Mouse (Mus musculus) embryonic fibroblast, embryonic 13.5 days (primary cell): Measurements from ENCODE around the gene Ptpn7. TPM values are rescaled to one million over a fixed set of nuclear protein-coding genes. Genes with fewer than 3 reads are reported as not detected.
A peak's percentile ranks its signal among the peaks of the same experiment; 100 is the strongest.

ENCODE experiments used
- H3K27ac ChIP-seq: 2 replicates; pipeline ENCODE4 v1.5.1; 2012; ENCODE audit warnings: low read length, control low read depth, inconsistent platforms; ENCODE audit not compliant: insufficient read depth
- H3K4me1 ChIP-seq: 2 replicates; pipeline ENCODE4 v1.6.1; 2011; ENCODE audit warnings: low read length; ENCODE audit not compliant: control insufficient read depth, insufficient read depth
- H3K4me3 ChIP-seq: 2 replicates; pipeline ENCODE4 v1.5.1; 2011; ENCODE audit warnings: mild to moderate bottlenecking, control low read depth, low read length; ENCODE audit not compliant: insufficient read depth
- CTCF ChIP-seq: IDR thresholded peaks from 2 replicates; pipeline ENCODE4 v1.5.1; 2011; ENCODE audit warnings: mild to moderate bottlenecking, control low read depth, low read length, moderate library complexity, borderline replicate concordance; ENCODE audit not compliant: insufficient read depth
- POLR2A ChIP-seq: IDR thresholded peaks from 2 replicates; pipeline ENCODE4 v1.6.1; 2011; ENCODE audit warnings: low read depth, mild to moderate bottlenecking, control low read depth, low read length, moderate library complexity
- polyA plus RNA-seq: library from polyadenylated mRNA; stranded (reverse); fragments of >200 nt; gene quantifications from 2 replicates; pipeline ENCODE4 v1.2.4, GENCODE M21; 2011; ENCODE audit warnings: low read depth; ENCODE audit not compliant: missing spikeins, insufficient read length

The Ptpn7 gene
- polyA plus RNA-seq, 1 experiment = 0.79 TPM

DNA sequence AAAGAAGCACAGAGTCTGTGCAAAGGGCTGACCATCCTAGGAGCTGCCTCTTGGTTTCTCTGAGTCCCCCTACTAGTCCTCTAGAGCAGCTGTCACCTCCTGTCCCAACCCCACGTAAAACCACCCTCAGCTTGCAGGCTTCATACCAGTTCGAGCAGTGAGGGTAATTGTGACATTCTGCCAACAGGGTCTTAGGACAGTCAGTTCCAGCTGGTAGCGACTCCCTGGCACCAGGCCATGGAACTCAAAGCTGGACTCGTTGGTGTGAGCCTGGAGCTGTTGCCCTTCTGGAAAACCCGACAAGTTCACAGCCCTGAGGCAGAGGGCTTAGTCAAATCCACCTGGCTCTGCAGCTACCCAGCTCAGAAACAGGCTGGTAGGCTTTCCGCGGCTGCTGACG lies 6.5 kb upstream of the Ptpn7 start:
- peaks cover 5% of the 10 kb centered on the region for H3K4me1 ChIP-seq
- TF ChIP-seq CTCF (no peak), POLR2A (no peak)
- peak overlapping the region; percentile 45; the same call in 1 of the 2 replicates for H3K27ac ChIP-seq
- H3K4me3 ChIP-seq = no peak overlapping the region

DNA sequence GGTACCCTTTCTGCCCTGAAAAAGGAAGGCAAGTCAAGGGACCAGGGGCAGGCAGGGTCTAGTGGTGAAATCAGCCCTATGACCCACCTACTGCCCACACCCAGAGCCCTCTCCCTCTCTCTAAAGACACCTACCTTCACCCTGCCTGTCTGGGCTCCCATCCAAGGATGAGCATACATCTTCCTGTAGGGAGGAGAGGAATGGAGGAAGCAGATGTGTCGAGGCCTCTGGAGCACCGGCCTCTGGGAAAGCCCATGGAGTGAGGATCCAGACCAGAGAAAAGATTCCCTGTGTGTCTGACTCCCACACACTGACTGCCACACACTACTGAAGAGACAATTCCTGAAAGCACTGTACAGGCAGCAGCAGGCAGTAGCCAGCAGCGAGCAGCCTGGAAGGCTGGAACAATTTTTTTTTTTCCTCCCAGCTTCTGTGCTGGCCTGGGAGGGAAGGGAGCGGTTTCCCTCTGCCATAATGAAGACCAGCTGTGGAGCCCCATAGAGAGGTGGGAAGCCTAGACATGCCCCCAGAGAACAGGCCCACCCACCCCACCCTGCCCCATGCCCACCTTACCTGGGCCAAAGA lies 6.0 kb upstream of the Ptpn7 start:
- TF ChIP-seq POLR2A (0 out of 2 replicates have a peak, but pooled peaks have one; percentile 36), CTCF (no peak)
- peaks cover 2% of the 10 kb centered on the region; the same call in 1 of the 2 replicates for H3K4me1 ChIP-seq
- H3K4me3 ChIP-seq = no peak overlapping the region
- H3K27ac ChIP-seq = peak overlapping the region; percentile 67

DNA sequence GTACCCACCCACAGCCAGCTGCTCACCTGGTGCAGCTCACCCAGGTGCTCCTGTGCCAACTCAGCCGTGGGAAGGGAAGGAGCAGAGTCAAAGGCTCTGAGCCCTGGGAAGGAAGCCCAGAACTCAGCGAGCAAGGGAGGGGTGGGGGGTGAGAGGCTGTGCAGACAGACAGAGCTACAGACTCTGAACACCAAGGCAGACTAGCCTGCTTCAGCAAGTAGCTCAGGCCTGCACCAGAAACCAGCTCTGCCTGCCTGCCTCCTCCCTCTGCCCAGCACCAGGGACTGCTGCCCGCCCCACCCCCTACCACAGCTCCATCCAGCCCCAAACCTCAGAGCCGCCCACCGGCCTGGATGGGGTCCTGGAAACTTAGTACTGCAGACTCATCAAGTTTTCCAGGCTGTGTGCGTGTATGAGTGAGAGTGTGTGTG lies 4.5 kb upstream of the Ptpn7 start:
- Histone ChIP-seq H3K4me3 (no peak overlapping the region), H3K4me1 (peaks cover 2% of the 10 kb centered on the region; the same call in 1 of the 2 replicates), H3K27ac (peak overlapping the region; percentile 67)
- no peak for TF ChIP-seq CTCF
- peak; percentile 52 for TF ChIP-seq POLR2A

DNA sequence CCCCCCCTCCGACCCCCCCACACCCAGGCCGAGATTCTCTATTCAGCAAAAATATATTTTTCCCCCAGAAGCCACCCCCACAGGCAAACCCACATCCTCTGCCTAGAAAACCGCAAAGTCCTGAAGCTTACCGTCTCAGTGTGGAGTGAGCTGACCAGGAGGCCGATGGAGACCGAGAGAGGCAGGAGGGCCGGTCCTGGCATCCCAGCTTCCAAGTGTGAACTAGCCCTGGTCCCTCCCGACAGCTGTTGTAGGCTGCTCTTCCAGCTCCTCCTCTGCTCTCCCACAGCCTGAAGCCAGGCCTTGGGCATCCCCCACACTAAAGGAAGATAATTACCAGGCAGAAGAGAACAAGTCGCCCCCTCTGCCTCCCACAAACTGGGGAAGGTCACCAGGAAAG lies 3.5 kb upstream of the Ptpn7 start:
- Histone ChIP-seq H3K4me1 (peaks cover 2% of the 10 kb centered on the region; the same call in 1 of the 2 replicates), H3K27ac (peak overlapping the region; percentile 12)

DNA sequence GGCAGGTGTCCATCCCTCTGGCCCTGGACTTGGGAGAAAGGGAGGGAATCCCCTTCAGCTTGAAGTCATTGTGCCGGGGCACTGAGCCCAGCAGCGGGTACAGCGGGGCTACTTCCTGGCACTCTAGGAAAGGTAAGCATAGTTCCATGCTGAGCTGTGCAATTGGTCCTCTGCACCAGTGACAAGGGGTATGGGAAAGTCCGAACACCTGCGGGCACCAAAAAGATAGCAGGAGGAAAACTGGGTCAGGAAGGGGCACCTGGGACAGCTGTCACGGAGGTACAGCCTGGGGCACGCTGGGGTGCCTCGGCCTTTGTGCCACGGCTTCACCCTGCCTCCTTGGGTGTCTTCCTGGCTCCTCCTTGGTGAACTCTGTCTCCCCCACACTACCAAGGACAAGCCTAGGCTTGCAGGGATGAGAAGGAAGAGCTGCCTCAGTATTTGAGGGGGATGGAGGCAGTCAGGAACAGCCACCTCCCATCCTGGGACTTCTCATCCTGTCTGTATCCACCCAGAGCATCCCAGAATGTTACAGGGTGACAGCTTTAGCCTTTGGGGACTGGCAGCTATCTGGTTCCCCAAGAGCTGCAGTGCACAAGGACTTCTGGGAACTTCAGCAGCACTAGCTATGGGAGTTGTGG lies 2.8 kb upstream of the Ptpn7 start:
- TF ChIP-seq CTCF (no peak), POLR2A (no peak)
- Histone ChIP-seq H3K4me3 (no peak overlapping the region), H3K27ac (peak overlapping the region; percentile 12), H3K4me1 (peaks cover 2% of the 10 kb centered on the region; the same call in 1 of the 2 replicates)

More for the DNA sequence above, 3.5 kb upstream of the Ptpn7 start:
- TF ChIP-seq CTCF (no peak), POLR2A (peak; percentile 40)
- H3K4me3 ChIP-seq = no peak overlapping the region

DNA sequence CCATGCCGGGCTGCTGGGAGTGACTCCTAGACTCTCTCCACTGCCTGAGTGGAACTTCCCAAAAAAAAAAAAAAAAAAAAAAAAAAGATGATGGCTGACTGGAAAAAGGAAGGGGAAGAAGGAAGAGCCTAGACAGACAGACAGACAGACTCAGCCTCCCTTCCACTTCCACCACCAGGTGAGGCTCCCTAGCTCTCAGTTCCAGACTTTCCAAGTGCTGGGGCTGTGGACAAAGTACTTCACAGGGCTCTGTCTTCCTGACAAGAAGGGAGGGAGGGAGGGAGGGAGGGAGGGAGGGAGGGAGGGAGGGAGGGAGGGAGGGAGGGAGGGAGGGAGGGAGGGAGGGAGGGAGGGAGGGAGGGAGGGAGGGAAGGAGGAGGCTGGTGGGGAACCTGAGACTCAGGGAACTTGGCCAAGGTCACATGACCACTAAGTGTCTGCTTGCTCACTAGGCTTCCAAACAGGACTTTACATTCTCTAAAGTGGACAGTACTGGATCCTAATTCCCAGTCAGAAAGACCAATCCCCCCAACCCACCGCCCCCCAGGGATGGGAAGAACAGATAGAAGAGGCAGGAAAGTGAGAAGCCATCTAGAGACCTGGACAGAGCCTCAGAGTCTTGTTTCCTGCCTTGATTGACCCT lies 2.0 kb upstream of the Ptpn7 start:
- H3K4me1 ChIP-seq = peaks cover 2% of the 10 kb centered on the region; the same call in 1 of the 2 replicates
- H3K27ac ChIP-seq = no peak overlapping the region
- H3K4me3 ChIP-seq = no peak overlapping the region
- TF ChIP-seq CTCF (no peak), POLR2A (no peak)

DNA sequence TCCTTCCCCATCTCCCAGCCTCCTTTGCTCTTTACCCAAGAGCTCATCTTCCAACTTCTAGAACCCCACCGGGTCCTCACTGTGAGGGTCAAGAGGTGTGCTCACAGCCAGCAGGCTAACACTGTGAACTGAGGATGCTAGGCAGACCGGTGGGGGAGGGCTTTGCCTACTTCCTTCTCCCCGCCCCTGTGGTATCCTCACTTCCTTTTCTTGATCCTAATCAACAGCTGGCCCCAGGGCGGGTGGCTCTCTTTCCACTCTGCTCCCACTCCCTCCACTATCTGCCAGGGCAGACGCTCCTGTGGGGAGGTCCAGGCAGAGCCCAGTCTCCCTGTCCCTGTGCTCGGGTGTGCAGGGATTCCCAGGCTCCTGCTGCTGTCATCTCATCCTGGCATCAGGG lies 1.5 kb upstream of the Ptpn7 start:
- TF ChIP-seq POLR2A (no peak), CTCF (no peak)
- H3K27ac ChIP-seq = no peak overlapping the region

DNA sequence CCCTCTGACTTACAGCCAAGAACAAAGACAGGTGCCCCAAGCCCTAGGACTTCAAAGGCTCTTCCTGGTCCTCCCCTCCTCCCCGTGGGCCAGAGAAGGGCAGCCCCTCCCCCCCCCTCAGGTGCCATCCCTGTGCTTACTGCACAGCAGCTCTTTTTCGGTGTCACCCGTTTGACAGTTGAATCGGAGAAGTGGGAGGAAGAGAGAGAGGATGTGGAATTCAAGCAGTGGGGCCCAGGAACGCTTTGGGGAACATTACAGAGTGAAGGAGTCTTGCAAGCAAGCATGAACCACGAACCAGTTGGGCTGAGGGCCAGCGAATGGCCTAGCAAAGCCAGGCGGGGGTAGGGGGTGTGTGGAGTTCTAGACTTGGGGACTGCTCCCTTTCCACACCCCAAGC lies 940 bp upstream of the Ptpn7 start:
- peaks cover 2% of the 10 kb centered on the region; the same call in 1 of the 2 replicates for H3K4me1 ChIP-seq

More for the DNA sequence above, 1.5 kb upstream of the Ptpn7 start:
- peaks cover 2% of the 10 kb centered on the region; the same call in 1 of the 2 replicates for H3K4me1 ChIP-seq
- no peak overlapping the region for H3K4me3 ChIP-seq

DNA sequence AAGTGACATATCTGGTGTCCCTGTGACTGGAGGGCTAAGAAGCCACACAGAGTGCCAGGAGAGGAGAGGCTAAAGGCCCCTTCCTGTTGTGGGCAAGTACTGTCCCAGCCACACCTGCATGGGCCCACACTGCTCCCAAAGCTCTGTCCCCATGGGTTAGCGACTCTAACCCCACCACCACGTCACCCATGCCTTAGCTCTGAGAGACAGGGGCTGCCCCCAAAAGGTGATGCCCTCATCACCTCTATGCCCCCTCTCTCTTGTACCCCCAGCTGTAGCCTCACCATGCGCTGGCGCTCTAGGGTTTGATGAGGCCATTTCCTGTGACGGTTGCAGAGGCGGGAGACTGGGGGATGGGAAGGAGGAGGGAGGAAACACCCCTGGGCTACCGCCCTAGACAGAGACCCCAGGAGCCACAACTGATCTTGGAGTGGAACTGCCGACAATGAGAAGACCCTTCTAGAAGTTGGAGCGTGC lies 431 bp downstream of the Ptpn7 start:
- no peak overlapping the region for H3K4me3 ChIP-seq
- H3K4me1 ChIP-seq = 0 out of 2 replicates have a peak, but pooled peaks cover under 1% of the 10 kb centered on the region
- H3K27ac ChIP-seq = no peak overlapping the region
- TF ChIP-seq POLR2A (no peak), CTCF (no peak)

More for the DNA sequence above, 940 bp upstream of the Ptpn7 start:
- no peak overlapping the region for H3K4me3 ChIP-seq
- H3K27ac ChIP-seq = no peak overlapping the region
- TF ChIP-seq CTCF (no peak), POLR2A (no peak)
